Mouse (Mus musculus): ENCODE measurements around the gene Tcea3.

Gene Tcea3

GRCm38 (mm10) chr4:136281611-136282010 is 34.1 kb downstream of the Tcea3 start:
- DNase-seq (ENCODE audit: low spot score in 2 of 2) = peak; percentile 29 to 51

DNA sequence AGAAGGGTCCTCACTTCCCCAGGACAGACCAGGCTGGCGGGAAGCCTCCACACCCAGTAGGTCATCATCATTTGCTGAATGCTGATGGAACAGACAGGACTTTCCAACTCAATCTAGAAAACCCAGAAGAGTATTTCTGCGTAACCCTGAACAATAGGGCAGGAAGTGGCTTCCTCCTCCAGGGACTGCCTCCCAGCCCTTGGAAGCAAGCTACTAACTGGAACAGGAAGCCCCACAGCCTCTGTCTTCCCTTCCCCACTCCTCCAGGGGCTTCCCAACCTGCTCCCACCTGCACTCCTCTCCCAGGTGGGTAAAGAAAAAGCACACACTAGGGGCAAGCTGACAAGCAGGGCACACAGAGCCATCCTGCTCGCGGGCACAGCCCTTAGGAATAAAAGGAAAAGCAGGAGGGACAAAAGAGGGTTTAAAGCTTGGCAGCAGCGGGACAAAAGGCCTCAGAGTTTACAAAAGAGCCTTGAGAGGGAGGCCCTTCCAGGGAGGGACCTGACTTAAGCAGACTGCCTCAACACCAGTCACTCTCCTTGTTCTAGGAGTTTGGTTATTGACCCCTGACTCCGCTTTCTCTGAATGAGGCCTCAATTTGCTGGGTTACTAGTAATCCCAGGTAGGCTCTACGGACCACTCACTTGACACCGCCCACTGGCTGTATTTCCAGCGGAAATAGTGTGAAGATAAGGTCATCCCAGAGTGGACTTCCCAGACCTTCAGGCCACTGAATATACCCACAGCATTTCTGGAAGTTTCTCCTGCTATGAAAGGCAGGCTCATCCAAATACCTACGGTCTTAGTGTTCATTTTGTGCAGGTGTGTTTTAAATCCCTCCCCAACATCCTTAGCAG is 35.3 kb downstream of the Tcea3 start:
- DNase-seq (ENCODE audit: low spot score in 2 of 2) = no peak

DNA sequence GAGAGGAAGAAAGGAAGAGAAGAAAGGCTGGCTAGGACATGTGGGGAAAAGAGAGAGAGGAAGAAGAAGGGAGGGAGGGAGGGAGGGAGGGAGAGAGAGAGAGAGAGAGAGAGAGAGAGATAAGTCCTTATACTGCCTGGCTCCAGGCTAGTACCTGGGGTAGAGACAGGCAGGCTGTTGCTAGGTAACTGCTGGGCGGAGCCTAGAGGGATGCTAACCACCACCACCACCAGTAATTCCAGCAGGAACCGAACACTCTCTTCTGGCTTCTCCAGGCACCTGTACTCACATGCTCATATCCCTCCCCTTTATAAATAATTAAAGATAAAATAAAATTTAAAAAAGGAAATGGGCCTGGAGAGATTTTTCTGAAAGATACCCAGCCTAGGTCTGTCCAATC is 36.3 kb downstream of the Tcea3 start:
- DNase-seq (ENCODE audit: low spot score in 2 of 2) = no peak

- peak; percentile 67 to 79 for DNase-seq (ENCODE audit: low spot score in 2 of 2)
Observed at GRCm38 (mm10) chr4:136284455-136284854, 36.9 kb downstream of the Tcea3 start, which contains the start of gene Zfp46. Gene Zfp46 (plus strand): TSS chr4:136284683.

DNA sequence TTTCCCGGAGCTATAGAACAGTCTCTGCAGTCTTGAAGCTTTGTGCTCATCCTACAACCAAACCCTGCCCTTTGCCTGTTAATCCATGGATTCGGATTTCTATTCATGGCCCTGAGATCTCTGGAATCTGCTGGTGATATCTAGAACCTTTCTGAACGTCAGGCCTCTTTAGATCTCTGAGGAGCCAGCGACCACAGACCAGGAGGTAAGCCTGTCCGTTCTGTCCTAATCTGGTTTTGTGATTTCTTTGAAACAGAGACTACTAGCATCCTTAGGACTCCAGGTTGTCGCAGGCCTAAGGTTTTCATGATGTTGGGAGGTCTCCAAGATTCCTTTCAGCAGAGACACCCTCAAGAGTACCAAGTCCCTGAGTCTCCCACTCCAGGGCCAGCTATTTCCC is 37.4 kb downstream of the Tcea3 start:
- peak in 1 of 2 experiments; percentile 21 for DNase-seq (ENCODE audit: low spot score in 2 of 2)

GRCm38 (mm10) chr4:136285348-136285810 is 37.9 kb downstream of the Tcea3 start:
- peak; percentile 89 to 93 for DNase-seq (ENCODE audit: low spot score in 2 of 2)

GRCm38 (mm10) chr4:136285811-136286371 is 38.4 kb downstream of the Tcea3 start:
- DNase-seq (ENCODE audit: low spot score in 2 of 2) = peak; percentile 94

- no peak for DNase-seq (ENCODE audit: low spot score in 2 of 2)
Observed at GRCm38 (mm10) chr4:136289918-136290780, 42.6 kb downstream of the Tcea3 start.

DNA sequence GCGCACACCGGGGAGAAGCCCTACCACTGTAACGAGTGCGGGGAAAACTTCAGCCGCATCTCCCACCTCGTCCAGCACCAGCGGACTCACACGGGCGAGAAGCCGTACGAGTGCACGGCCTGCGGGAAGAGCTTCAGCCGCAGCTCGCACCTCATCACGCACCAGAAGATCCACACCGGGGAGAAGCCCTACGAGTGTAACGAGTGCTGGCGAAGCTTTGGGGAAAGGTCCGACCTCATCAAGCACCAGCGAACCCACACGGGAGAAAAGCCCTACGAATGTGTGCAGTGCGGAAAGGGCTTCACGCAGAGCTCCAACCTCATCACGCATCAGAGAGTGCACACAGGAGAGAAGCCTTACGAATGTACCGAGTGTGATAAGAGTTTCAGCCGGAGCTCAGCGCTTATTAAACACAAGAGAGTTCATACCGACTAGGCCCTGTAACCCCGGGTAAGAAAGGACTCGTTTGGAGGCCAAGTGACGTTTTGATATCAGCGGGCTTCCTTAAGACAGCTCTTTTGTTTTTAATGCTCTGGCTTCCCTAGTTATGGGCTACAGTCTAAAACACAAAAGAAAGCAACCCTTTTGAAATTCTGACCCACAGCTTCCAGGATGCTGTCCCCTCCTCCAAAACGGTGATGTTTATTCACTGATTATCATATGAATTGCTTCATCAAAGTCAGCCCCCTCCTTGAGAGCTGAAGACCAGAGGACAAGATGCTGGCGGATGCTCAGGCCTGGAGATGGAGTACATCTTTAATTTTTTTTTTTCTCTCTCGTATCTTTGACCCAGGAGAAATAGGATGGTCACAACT is 43.5 kb downstream of the Tcea3 start:
- no peak for DNase-seq (ENCODE audit: low spot score in 2 of 2)

DNA sequence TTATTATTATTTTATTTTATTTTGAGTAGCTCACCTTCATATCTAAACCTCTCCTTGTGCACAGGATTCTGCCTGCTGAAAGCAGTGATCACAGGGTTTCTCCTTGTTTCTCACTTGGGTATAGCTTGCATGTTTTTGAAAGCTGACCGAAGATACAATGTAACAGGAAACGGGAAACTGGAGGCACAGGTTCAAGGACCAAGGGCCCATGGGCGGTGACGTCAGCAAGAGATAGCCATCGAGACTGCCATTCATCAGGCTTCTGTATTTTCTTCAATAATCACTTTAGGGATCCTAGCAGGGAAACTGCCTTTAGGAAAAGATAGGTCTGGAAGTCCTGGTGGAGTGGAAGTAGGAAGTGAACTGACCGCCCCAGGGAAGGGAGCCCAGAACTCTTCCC is 44.2 kb downstream of the Tcea3 start:
- DNase-seq (ENCODE audit: low spot score in 2 of 2) = no peak

- DNase-seq (ENCODE audit: low spot score in 2 of 2) = no peak
Observed at GRCm38 (mm10) chr4:136295941-136296340, 48.4 kb downstream of the Tcea3 start.

DNA sequence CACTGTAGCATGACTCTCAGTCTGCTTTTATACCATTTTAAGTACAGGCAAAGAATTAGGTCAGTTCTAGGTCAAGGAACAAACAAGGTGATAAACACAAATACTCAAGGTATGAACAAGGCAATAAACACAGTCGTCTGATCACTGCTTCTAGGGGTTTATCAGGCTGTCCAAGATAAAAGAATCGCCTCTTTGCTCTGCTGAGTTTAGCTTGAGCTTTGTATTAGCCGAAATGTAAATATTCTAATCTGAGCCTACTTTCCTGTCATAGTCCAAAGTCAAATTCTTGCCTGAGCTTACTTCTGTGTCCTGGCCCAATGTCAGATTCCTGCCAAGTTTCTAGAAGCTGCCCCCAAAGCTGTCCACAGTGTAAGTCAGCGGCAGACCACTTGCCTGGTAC is 54.9 kb downstream of the Tcea3 start:
- DNase-seq (ENCODE audit: low spot score in 2 of 2) = no peak

DNA sequence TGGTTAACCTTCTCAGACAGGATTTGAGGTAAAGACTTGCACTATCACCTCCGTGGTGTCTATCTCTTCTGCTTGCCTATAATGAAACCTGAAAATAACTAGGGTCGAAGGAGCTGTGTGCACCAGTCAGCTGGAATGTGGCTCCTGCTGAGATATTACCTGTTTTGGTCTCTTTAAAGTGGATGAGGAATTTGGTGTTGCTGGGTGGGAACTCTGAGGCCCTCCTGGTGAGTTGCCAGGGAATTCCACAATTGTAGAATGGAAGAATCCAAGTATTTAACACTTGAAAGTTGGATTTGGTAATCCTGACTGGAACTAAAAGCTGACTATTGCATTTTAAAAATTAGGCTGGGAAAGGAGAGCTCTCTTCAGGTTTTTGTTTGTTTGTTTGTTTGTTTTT is 56.7 kb downstream of the Tcea3 start:
- DNase-seq (ENCODE audit: low spot score in 2 of 2) = no peak

DNA sequence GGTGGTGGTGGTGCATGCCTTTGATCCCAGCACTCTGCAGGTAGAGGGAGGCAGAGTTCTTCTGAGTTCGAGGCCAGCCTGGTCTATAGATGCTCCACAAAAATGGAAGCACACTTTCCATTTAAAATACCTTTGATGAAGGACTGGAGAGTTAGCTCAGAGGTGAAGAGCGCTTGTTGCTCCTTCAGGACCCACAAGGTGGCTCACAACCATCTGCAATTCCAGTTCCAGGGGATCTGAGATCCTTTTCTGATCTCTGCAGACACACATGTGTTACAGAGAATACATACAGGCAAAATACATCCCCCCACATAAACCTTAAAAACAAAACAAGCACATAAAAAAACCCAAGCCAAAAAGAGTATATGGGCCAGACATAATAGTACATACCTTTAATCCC is 60.8 kb downstream of the Tcea3 start:
- DNase-seq (ENCODE audit: low spot score in 2 of 2) = no peak

- no peak for DNase-seq (ENCODE audit: low spot score in 2 of 2)
Observed at GRCm38 (mm10) chr4:136309780-136310179, 62.3 kb downstream of the Tcea3 start.

GRCm38 (mm10) chr4:136310229-136311041 is 62.9 kb downstream of the Tcea3 start, which contains the start of gene Hnrnpr:
Gene Hnrnpr (plus strand): TSS chr4:136310942.
- peak; percentile 99 for DNase-seq (ENCODE audit: low spot score in 2 of 2)

GRCm38 (mm10) chr4:136311042-136311999 is 63.8 kb downstream of the Tcea3 start:
- peak; percentile 18 to 29 for DNase-seq (ENCODE audit: low spot score in 2 of 2)

- no peak for DNase-seq (ENCODE audit: low spot score in 2 of 2)
Observed at GRCm38 (mm10) chr4:136312616-136313015, 65.1 kb downstream of the Tcea3 start.

GRCm38 (mm10) chr4:136317667-136318066 is 70.1 kb downstream of the Tcea3 start:
- DNase-seq (ENCODE audit: low spot score in 2 of 2) = no peak
